Mouse (Mus musculus): ENCODE results near the gene Mpp6.

DNA sequence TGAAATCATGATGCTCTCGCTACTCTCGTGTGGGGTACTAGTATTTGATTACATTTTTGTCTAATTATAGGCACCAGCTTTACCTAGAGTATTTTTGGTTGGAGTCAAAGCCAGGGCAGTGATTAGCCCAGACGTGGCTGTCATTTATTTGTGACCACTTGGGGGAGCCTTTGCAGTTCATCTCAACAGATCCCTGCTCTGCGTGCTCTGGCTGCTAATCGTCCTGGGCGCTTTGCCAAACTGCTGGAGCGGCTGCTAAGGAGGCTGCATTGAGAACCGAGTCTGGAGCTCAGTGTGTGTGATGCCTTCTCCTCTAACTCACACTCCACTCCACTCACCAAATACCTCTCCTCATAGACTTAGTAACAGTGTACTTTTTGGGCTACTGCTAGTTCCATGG, 2.7 kb downstream of the Mpp6 start:
- TF ChIP-seq CTCF (conservative IDR thresholded peaks at IDR 0.05; ENCODE audit: low read length) (peak; percentile 42), NANOG (IDR thresholded peaks at IDR 0.05; ENCODE audit: borderline replicate concordance, low read length) (no peak)
